ENCODE assay signal across 12 mouse cellular contexts in genomic region chr12:81166092-81166491, GRCm38 (mm10).
DNase-seq lines count a peak whose midpoint lies in the region; ATAC-seq and TF ChIP-seq lines count a peak whose summit lies in the region.
"Had no signal": no experiment of that assay in that cellular context is flagged by ENCODE, and none has a peak within 500 bp of the region (broad histone marks: within the 10 kb centered on the region; RNA-seq: fewer than 3 reads in every experiment).

No protein-coding gene starts in this region.

- no peak overlapping the region for H3K4me3 ChIP-seq in midbrain, embryonic 10.5 days
- no peak overlapping the region for H3K4me3 ChIP-seq in midbrain, embryonic 15.5 days
- H3K4me3 ChIP-seq in hindbrain, embryonic 11.5 days (ENCODE audit: low read depth, low read length) = no peak overlapping the region
- H3K4me3 ChIP-seq in limb, embryonic 14.5 days (replicated peaks; ENCODE audit: low read length) = no peak overlapping the region
- H3K4me3 ChIP-seq: heart, adult 2 months had no signal

- no peak overlapping the region for H3K4me2 ChIP-seq in midbrain, embryonic 15.5 days
- no peak overlapping the region for H3K4me2 ChIP-seq in hindbrain, embryonic 11.5 days (replicated peaks; ENCODE audit: low read depth, low read length)
- H3K4me2 ChIP-seq in limb, embryonic 14.5 days (replicated peaks; ENCODE audit: low read depth, low read length, severe bottlenecking) = no peak overlapping the region; the same call in 1 of the 2 replicates

- peaks cover 4% of the 10 kb centered on the region for H3K36me3 ChIP-seq in midbrain, embryonic 10.5 days
- H3K36me3 ChIP-seq in midbrain, embryonic 15.5 days (replicated peaks) = no peaks in the 10 kb centered on the region
- no peaks in the 10 kb centered on the region for H3K36me3 ChIP-seq in hindbrain, embryonic 11.5 days (ENCODE audit: control insufficient read depth, insufficient read depth, low read length)
- H3K36me3 ChIP-seq in limb, embryonic 14.5 days (ENCODE audit: control insufficient read depth, insufficient read depth, low read length) = no peaks in the 10 kb centered on the region; the same call in 1 of the 2 replicates

- no peak for TF ChIP-seq POLR2A in limb, embryonic 14.5 days (IDR thresholded peaks at IDR 0.05; ENCODE audit: borderline replicate concordance, extremely low read depth, insufficient read depth, insufficient read length)

- peak overlapping the region; percentile 67 for H3K27ac ChIP-seq in midbrain, embryonic 10.5 days (replicated peaks)
- H3K27ac ChIP-seq in midbrain, embryonic 15.5 days = no peak overlapping the region
- H3K27ac ChIP-seq in hindbrain, embryonic 11.5 days (ENCODE audit: low read depth, low read length) = 0 out of 2 replicates have a peak overlapping the region, but pooled peaks have one; percentile 2
- no peak overlapping the region for H3K27ac ChIP-seq in limb, embryonic 14.5 days (replicated peaks; ENCODE audit: low read depth, low read length)
- H3K27ac ChIP-seq: heart, adult 2 months; stomach, postnatal 0 days had no signal

- no peaks in the 10 kb centered on the region for H3K9me3 ChIP-seq in midbrain, embryonic 10.5 days (replicated peaks)
- no peaks in the 10 kb centered on the region for H3K9me3 ChIP-seq in midbrain, embryonic 15.5 days
- H3K9me3 ChIP-seq in hindbrain, embryonic 11.5 days (ENCODE audit: control insufficient read depth, low read length) = no peaks in the 10 kb centered on the region
- no peaks in the 10 kb centered on the region for H3K9me3 ChIP-seq in limb, embryonic 14.5 days (ENCODE audit: control insufficient read depth, low read length)

- H3K9ac ChIP-seq in midbrain, embryonic 15.5 days = no peak overlapping the region
- H3K9ac ChIP-seq in hindbrain, embryonic 11.5 days (ENCODE audit: low read depth, low read length) = no peak overlapping the region
- peak overlapping the region; percentile 12; the same call in 1 of the 2 replicates for H3K9ac ChIP-seq in limb, embryonic 14.5 days (ENCODE audit: low read depth, low read length, severe bottlenecking)

- no peak for DNase-seq in midbrain, embryonic 10.5 days (ENCODE audit: low spot score)
- peak; percentile 43 for DNase-seq in hindbrain, embryonic 11.5 days (ENCODE audit: low spot score)
- DNase-seq in limb, embryonic 14.5 days (ENCODE audit: low spot score) = no peak
- no peak for DNase-seq in layer of hippocampus, postnatal 14 days (ENCODE audit: low spot score in 2 of 2)
- DNase-seq: adrenal gland, postnatal 14 days; cerebellum, adult 11 months; heart, adult 2 months; lung, adult 18-20 months had no signal

- no peak for ATAC-seq in midbrain, embryonic 15.5 days (replicated peaks)
- peak; percentile 74 for ATAC-seq in hindbrain, embryonic 11.5 days (ENCODE audit: low FRiP score)
- ATAC-seq in limb, embryonic 14.5 days (ENCODE audit: low FRiP score, low read depth) = no peak
- ATAC-seq in megakaryocyte progenitor cell, adult 5-6 weeks (replicated peaks; ENCODE audit: poor library complexity) = no peak
- no peak for ATAC-seq in granulocyte monocyte progenitor cell, adult 5-6 weeks (replicated peaks; ENCODE audit: poor library complexity, severe bottlenecking)

- H3K4me1 ChIP-seq in midbrain, embryonic 10.5 days = peaks cover 26% of the 10 kb centered on the region
- peaks cover 7% of the 10 kb centered on the region; the same call in 1 of the 2 replicates for H3K4me1 ChIP-seq in midbrain, embryonic 15.5 days
- peaks cover 11% of the 10 kb centered on the region for H3K4me1 ChIP-seq in hindbrain, embryonic 11.5 days (replicated peaks; ENCODE audit: control insufficient read depth, insufficient read depth, low read length)
- peaks cover 9% of the 10 kb centered on the region; the same call in 1 of the 2 replicates for H3K4me1 ChIP-seq in limb, embryonic 14.5 days (ENCODE audit: control insufficient read depth, insufficient read depth, low read length)

- 38% methylated on average over 10 of the region's 10 CpGs for WGBS in midbrain, embryonic 10.5 days
- WGBS in midbrain, embryonic 15.5 days = 16% methylated on average over 10 of the region's 10 CpGs
- 16% methylated on average over 10 of the region's 10 CpGs for WGBS in hindbrain, embryonic 11.5 days
- WGBS in limb, embryonic 14.5 days = 5% methylated on average over 10 of the region's 10 CpGs

- H3K27me3 ChIP-seq in midbrain, embryonic 10.5 days (ENCODE audit: low read depth, poor library complexity, severe bottlenecking) = no peaks in the 10 kb centered on the region
- H3K27me3 ChIP-seq in midbrain, embryonic 15.5 days (replicated peaks) = no peaks in the 10 kb centered on the region
- no peaks in the 10 kb centered on the region for H3K27me3 ChIP-seq in hindbrain, embryonic 11.5 days (ENCODE audit: control insufficient read depth, insufficient read depth, low read length)
- no peaks in the 10 kb centered on the region for H3K27me3 ChIP-seq in limb, embryonic 14.5 days (ENCODE audit: control insufficient read depth, insufficient read depth, low read length)

Comparison
In these comparisons a context has a peak if more than half of its experiments do, and no peak if none do; other contexts are left out.
1. H3K27ac ChIP-seq: peak in midbrain, embryonic 10.5 days (single experiment) and hindbrain, embryonic 11.5 days (single experiment); none in midbrain, embryonic 15.5 days (single experiment) and limb, embryonic 14.5 days (single experiment).